Mouse (Mus musculus) kidney, postnatal 25 days (tissue): ENCODE measurements around the gene Serpini1.

Source experiments
- DNase-seq, 2 experiments: peaks; one replicate each; pipeline ENCODE4 v3.0.0; 2021; ENCODE audit warnings: mixed read lengths in 2 of 2

The Serpini1 gene

DNA sequence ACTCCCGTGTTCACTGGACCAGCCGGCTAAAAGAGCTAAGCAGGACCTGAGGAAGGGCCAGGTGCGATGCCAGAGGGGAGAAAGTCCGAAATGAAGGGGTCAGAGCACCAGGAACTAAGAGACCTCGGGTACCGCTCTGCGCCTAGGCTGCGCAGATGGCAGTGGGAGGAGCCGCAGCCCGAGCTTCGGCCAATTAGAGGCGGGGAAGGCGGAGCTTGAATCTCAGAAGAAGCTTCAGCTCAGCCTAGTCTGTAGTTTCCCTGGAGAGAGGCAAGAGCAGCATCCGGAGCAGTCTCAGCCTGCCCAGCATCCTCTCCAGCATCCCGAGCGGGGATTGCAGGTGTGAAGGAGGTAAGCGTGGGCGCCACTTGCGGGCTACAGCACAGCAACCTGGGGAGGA is at the start of gene Serpini1:
Serpini1 (plus strand) TSS at position 256 of the 400 bp plus-strand sequence.
- DNase-seq: peak; percentile 92 to 95

DNA sequence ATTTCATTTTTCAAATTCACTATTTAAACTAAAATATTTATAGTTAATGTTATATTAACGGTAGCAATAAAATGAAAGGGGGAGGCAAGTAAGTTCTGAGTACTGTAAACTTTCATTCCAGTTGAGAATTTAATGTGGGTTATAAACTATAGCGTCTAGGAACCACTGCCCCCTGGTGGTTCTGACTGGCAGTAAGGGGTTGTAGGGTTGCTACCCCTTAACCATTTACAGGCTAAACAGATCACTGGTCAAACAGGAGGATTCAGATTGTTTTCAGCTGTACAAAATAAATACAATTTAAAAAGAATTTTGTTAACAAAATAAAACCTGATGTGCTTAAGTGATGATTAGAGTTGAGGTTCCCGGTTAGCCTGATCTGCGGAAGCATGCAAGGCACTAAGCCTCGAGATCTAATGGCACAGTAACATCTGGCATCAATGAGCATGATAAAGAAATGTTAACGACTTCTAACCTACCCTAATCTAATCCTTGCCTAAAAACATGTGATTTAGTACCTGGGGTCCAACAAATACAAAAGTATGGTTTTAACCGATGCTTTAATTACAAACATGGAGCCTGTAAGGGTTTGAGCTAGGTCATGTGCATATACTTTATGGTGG is 39.6 kb upstream of the Serpini1 start:
- peak; percentile 41 to 72 for DNase-seq

DNA sequence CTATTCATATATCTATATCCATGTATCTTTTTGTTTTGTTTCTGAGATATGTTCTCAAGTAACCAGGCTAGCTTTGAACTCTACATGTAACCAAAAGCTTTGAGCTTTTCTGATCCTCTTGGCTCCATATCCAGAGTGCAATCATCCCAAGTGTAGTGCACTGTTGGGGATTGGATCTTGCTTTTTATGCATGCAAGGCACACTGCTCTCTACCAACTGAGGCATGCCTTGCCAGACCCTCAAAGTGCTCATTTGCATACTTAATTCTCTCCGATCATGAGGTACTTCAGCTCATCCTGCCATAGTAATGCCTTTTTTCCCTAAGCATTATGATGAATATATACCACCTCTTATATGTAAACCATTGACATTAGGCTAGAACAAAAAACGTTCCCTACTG is 36.0 kb upstream of the Serpini1 start:
- no peak for DNase-seq

DNA sequence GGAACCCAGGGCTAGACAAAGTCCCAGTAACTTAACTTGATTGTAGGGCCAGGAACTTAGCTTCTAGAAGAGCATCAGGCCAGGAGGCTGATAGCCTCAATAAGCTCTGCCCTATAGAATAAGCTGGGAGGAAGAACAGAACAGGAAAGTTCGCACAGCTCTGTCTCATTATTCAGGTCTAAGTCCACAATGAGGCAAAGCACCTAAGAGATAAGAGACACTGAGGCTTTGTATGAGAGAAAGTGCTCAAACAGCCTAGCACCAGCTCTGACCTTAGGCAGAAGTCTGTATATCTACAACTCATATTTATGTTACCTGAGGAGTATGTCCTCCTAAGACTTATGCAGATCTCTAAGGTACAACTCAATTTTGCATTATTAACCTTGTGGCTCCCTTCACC is 34.8 kb upstream of the Serpini1 start:
- no peak for DNase-seq

DNA sequence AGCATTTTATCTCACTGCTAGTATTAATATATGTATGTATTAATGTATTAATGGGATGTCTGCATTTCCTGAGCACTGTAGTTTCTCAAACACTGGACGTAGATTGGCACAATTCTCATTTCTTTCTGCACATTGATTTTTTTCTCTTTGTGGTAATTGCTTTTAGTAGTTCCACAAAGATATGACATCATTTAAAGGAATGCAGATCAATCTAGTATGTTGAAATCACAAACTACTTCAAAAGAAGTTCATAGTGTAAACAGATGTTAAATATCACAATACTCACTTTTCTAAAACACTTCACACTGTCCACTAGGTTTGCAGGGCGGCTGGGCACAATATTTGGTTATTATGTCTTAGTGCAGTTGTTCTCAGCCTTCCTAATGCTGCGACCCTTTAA is 26.3 kb upstream of the Serpini1 start:
- no peak for DNase-seq

DNA sequence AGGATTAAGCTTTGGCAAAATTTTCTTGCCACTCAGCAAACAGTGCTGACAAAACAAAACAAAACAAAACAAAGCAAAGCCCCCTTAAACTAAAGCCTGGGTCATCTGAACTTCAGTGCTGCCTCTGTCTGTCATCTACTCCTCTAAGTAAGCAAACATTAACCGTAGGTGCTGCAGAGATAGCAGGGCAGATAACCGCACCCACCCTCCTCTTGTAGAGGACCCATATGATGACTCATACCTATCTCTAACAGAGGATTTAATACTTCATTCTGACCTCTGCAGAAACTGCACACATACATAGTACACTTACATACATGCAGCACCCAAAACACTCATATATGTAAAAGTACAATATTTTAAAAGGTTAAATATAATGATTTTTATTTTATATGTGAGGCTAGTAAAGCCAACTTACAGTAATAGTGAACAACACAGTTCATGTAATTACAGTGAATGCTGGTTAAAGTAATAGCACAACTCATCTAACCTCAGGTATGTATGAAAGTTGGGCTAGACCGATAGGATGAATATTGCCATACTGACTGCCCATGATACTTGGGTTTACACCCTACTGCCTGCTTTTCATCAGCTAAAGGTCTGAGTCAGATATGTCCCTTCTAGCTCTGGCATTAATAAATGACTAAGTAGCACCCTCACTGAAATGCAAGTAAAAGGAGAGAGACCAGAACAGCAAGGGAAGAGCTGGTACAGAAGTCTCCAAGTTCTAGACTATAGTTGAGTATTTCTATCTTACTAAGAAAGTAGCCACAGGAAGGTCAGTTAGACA is 23.1 kb upstream of the Serpini1 start:
- no peak for DNase-seq

DNA sequence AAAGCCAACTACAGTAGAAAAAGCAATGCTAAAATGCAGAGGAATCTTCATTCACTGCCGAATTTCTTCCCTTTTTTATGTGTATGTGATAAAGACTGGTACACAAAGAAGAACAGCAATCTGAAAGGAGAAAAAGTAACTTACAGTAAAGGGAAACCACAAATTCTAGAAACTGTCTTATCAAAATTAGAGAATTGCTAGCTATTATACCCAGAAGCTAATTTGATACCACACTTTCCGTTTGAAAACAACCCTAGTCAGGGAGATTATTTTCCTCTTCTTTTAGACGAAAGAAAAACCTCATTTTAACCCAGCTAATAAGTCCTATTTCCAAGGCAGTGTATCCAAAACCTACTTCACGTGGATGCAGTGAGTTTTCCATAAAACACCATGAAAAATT is 16.1 kb upstream of the Serpini1 start:
- DNase-seq: no peak

DNA sequence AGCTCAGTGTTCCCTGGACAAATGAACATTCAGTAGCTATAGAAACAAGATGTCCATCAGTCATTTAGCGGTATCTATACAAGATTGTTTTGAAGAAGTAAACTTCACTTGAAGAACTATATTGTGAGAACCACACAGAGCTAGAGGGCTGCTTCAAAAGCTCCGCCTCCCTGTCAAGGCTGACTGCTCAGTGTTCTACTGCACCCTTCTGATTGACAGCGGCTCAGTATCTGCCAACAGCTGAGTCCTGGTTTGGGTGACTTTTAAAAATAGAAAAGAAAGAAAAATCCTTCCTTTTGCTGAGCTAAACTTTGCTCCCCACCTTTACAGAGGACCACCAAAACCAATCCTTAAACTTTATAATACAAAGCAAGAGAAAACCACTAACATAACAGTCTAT is 14.5 kb upstream of the Serpini1 start:
- DNase-seq: peak; percentile 64 to 71

DNA sequence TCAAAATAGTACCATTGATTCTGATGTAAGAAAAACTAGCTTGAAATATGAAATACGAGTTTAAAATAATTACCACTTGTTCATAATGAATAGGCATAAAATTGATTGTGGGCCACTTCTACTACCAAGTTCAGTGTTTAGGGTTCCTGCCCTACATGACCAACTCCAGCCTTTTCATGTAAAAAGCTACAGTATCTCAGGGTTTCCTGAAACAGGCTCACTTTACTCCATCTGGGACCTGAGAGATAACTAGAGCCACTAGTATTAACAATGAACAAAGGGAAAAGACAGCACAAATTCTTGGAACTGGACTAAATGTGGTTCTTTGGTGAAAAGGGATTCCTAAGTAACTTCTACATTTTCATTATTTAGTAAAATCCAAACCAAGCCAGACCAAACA is 13.1 kb upstream of the Serpini1 start:
- no peak for DNase-seq

DNA sequence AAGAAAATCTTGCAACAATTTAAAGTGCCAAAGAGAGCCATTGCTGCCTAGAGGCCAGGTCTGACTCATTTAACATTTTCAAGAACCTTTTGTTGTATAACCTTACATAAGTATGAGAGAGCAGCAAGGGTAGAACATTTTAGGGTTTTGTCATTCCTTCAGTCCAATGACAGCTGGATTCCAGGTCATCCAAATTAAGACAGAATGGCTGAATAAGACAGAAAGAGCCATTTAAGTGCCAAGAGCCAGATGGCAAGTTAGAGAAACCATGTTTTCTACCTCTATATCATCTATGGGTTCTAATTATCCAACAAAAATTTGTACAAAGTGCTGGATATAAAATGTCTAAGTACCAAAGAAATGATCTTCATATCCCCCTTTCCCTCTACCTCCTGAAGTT is 6.1 kb upstream of the Serpini1 start:
- DNase-seq: no peak

DNA sequence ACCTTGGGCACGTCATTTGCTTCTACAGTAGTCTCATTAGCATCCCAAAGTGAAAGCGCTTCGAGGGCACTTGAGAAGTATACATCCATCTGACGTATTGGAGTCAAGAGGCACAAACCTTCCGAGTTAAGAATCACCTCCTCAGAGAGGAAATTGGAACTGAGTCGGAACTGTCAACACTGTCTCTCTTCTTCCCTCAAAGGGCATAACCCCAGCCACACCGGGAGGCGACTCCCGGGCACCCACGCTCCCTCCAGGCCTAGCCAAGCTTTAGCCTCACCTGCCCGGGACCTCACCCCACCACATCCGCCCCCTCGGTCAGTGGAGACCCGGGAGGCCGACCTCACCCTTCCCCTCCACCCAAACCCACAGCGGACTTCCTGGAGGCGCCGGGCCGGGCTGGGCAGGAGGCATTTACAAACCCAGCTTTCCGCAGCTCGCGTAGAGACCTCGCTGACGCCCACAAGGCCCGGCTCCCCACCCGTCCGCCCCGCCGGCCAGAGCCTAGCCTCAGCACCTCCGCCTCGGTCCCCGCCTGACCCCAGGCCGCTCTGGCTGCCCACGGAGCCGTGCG is 1.1 kb upstream of the Serpini1 start:
- DNase-seq: no peak

DNA sequence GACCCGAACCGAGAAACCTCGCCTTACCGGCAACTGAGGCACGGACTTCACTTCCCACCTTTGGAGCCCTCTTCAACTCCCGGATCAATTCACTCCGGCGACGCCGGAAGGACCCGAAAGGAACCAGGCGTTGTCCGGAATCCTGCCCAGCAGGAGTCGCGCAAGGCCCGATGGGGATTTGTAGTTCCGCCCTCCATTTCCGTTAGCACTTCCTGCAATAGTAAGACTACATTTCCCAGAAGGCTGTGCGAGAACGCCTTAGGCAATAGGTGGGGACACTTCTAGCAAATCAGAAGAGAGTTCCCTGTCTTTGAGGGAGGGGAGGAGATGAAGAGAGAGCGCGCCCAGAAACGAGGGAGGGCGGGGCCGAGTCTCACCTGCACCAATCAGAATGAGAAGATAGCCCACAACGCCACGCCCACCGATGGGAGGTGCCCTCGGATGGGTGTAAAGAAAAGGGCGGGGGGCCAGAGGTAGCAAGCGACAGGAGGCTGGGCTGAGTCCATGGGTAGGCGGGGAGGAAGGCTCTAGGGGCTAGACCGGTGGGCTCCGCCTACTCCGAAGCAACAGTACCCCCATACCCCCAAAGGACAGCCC is 554 bp upstream of the Serpini1 start, which contains the start of gene Pdcd10:
Pdcd10 (minus strand) TSS at position 162 of the 597 bp plus-strand sequence.
- DNase-seq: peak; percentile 100

DNA sequence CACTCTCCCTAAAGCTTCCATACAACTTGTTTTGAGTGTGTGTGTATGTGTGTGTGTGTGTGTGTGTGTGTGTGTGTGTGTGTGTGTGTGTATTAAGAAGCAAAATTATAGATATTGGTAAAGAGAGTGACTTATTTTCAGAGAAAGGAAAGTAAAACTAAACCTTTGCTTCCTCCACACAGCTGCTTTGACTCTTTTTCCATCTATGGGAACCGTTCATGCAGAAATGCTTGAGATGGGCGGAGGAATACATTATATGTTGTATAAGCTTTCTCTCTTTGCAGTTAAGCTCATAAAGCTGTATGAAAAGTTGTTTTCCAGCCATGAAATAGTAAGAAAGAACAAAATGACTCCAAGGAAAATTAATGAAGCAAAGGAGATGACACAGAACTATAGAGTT is 16.7 kb downstream of the Serpini1 start:
- DNase-seq: no peak

DNA sequence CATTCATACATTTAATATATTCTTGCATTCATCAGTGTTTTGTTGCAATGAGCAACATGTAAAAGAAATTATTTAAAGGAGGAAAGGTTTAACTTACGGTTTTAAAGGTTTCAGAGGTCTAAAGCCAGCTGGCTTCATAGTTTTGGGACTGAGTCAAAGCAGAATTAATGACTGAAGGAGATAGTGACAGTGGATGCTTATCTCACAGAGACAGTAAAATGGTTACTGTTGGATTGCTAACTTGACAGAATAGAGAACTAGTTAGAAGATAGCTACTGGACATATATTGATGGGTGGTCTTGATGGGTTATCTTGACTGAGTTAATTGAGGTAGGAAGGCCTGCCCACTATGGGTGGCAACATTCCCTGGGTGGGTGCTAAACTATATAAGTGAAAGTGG is 18.2 kb downstream of the Serpini1 start:
- DNase-seq: no peak

DNA sequence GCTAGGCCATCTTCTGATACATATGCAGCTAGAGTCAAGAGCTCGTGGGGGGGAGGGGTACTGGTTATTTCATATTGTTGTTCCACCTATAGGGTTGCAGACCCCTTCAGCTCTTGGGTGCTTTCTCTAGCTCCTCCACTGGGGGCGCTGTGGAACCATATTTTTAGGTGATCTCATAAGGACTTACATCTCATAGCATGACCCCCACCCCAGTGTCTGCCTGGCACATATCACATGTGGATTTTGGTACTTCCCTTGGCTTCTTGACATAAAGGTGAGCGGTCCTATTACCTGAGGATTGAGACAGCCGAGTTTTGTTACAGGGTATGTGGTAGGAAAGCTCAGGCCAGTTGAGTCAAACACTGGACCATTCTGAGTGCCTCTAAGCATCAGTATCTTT is 22.0 kb downstream of the Serpini1 start:
- DNase-seq: peak; percentile 14 to 34

DNA sequence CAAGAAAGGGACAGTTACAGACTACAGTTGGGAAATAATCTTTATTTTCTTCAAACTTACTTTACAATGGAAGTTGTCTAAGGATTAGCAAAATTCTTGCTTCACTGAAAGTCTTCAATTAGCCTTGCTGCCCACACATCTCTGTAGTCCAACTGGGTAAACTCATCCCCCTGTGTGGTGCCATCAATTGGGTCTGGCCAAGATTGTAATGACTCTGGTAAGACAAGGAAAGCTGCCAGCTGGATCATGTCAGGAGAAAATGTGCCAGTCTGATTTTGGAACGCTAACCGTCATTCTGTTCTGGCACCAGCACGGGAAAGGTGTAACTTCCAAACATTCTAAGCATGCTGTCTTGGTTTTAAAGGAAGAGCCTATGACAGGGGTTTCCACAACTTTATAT is 25.9 kb downstream of the Serpini1 start:
- no peak for DNase-seq

DNA sequence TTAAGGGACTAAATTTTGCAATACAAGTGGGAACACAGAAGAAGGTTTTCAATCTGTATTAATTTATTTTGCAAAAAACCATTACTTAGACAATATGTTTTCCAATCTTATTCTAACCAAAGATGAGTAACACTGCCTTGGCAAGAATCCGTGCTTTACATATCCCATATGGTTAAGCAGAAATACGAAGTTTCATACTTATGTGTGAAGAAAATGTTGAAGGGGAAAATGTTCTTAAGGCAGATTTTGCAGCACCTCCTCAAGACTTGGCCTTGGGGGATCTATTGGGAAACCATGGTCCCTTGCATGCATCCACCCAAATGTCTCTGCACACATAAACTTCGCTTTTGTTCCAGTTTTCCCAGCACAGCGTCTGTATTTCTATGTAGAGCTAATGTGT is 27.6 kb downstream of the Serpini1 start:
- no peak for DNase-seq

DNA sequence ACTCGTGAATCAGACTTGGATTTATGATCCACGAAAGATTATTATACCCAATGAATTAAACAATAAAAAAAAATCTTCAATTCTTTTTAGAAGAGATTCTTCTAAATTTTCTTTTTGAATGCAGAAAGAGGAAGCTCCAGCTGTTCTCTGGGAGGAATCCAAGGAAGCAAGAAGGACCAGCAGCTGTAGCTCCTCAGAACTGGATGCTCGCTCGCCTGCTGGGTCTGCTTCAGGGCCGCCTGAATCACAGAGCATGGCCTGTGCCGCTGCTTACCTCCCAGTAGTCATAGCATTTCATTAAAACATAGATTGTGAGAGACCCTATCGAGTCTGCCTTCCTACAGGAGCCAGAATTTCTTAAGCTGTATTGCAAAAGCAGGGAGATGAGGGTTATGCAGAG is 53.7 kb downstream of the Serpini1 start:
- peak; percentile 10 to 40 for DNase-seq

DNA sequence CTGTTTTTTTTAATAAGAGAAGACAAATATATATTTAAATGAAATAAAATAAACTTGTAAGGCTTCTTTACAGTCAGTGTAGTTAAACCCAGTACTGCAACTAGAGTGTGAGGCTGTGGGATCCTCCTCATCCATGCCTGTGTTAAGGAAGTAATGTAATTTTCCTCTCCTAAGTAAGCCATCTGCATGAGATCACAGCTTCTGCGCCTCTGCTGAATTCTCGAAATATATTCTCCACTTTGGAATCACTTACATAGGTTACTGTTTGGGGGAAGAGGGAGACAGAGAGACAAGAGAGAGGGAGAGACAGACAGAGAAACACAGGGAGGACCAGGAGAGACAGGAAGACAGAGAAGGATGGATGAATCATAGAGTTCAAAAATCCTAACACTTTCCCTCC is 67.3 kb downstream of the Serpini1 start:
- DNase-seq: no peak

DNA sequence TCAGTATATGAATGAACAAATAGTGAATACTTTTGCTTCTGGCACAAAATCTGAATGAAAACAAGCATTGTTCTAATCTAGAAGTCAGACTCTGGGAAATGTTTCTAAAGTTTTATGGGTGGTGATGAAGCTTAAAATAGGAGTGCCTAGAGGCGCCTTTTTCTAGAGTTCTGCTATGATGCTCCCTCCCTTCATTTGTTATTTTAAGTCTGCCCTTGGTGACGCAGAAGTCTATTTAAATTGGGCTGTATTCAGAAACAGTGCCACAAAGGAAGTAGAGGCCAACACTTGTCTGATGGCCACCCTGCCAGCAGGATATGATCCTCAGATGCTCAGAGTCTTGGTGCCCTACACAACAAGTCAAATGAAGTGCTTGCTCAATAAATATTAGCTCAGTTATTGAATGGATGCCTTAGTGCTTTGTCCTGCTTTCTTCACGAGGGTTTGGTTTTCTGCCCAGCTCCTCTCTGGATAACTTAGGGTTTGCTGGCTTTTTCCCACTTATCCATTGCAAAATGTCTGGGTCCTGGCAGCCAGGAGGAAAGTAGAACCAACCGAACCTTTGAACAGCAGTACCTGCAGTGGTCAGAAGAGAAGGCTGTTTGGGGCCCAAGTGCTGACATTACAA is 73.8 kb downstream of the Serpini1 start:
- DNase-seq: no peak

DNA sequence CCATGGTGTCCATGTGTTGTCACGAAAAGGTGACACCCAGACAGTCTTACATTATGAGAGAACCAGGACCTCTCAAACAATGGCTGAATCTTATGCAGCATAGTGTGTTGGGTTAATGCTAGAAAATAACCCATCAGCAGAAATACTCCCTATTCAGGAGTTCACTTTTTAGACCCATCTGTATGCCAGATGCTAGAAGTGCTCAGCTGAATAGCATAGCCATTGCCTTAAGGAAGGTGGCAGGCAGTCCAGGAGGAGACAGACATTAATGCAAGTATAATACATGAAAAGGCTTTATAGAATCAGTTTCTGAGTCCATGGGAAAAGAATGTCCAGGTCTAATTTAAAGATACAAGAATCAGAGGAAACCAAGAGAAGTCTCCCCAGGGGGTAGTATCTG is 75.9 kb downstream of the Serpini1 start:
- no peak for DNase-seq

DNA sequence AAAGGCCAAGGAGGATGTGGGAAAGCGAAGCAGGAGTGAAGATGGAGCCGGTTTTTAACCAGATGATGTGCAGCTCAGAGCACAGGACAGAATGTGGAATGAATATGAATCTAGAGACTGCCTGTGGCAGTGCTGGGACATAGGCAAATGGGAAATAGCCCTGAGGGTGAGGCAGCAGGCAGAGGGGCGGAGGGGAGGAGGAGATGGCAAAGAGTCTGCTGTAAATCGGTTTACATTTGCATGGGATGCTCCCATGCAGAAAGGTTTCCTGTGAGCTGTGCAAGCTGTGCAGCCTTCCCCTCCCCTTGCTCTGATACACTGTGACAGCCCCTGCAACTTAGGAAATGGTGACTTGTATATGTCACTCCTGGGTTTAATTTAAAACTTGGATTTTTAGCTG is 76.3 kb downstream of the Serpini1 start:
- DNase-seq: no peak

DNA sequence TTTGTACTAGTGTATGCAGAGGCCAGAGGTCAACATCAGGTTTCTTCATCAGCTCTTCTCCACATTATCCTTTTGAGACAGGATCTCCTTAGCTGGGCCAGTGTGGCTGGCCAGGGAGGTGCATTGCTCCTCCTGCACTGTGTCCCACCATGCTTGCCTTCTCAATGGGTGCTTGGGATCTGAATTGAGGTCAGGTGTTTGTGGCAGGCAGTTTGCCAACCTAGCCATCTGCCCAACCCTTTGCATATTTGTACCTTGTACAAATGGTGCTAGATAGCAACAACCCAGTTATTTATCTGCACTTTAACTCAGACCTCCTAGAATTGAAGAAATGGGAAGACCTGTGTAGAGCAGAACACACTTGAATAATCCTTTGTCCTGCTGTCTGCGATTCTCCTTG is 78.3 kb downstream of the Serpini1 start:
- no peak for DNase-seq
